In genomic region chr2:155386534-155386899, GRCm38 (mm10) we compare ENCODE assay signal across 9 mouse cellular contexts. TPM values are rescaled to one million over a fixed set of nuclear protein-coding genes. Genes with fewer than 3 reads are reported as not detected.
A peak's percentile ranks its signal among the peaks of the same experiment; 100 is the strongest.
DNase-seq lines count a peak whose midpoint lies in the region; ATAC-seq and TF ChIP-seq lines count a peak whose summit lies in the region.
"Had no signal": no experiment of that assay in that cellular context is flagged by ENCODE, and none has a peak within 500 bp of the region (broad histone marks: within the 10 kb centered on the region; RNA-seq: fewer than 3 reads in every experiment).

No protein-coding gene starts in this region.

- H3K9ac ChIP-seq in intestine, embryonic 14.5 days (ENCODE audit: low read length), result no peak overlapping the region
- H3K9ac ChIP-seq in intestine, embryonic 15.5 days, result no peak overlapping the region
- H3K9ac ChIP-seq in intestine, postnatal 0 days (ENCODE audit: low read depth, low read length), result no peak overlapping the region
- H3K9ac ChIP-seq: liver, embryonic 14.5 days had no signal

- peaks cover 9% of the 10 kb centered on the region for H3K4me1 ChIP-seq in intestine, embryonic 14.5 days (replicated peaks; ENCODE audit: control insufficient read depth, insufficient read depth, low read length)
- peaks cover 12% of the 10 kb centered on the region; the same call in 1 of the 2 replicates for H3K4me1 ChIP-seq in intestine, embryonic 15.5 days (replicated peaks)
- peaks cover 41% of the 10 kb centered on the region for H3K4me1 ChIP-seq in forebrain, embryonic 10.5 days
- H3K4me1 ChIP-seq in limb, embryonic 10.5 days, result peaks cover 25% of the 10 kb centered on the region
- H3K4me1 ChIP-seq in lung, adult 2 months (ENCODE audit: control insufficient read depth, insufficient read depth, low read length), result peaks cover 6% of the 10 kb centered on the region
- H3K4me1 ChIP-seq in intestine, postnatal 0 days (replicated peaks; ENCODE audit: control insufficient read depth, insufficient read depth, low read length), result peaks cover 13% of the 10 kb centered on the region

- no peak for TF ChIP-seq POLR2A in brain, embryonic 14.5 days (IDR thresholded peaks at IDR 0.05; ENCODE audit: borderline replicate concordance, extremely low read depth, insufficient read depth, insufficient read length, poor library complexity, severe bottlenecking)
- TF ChIP-seq POLR2A in lung, adult 2 months (IDR thresholded peaks at IDR 0.05; ENCODE audit: borderline replicate concordance, extremely low read depth, low read depth, low read length), result no peak

- H3K27ac ChIP-seq in intestine, embryonic 14.5 days (ENCODE audit: low read depth), result no peak overlapping the region
- no peak overlapping the region for H3K27ac ChIP-seq in intestine, embryonic 15.5 days
- 0 out of 2 replicates have a peak overlapping the region, but pooled peaks have one; percentile 35 for H3K27ac ChIP-seq in forebrain, embryonic 10.5 days
- H3K27ac ChIP-seq in limb, embryonic 10.5 days, result 0 out of 2 replicates have a peak overlapping the region, but pooled peaks have one; percentile 2
- H3K27ac ChIP-seq in intestine, postnatal 0 days (ENCODE audit: low read depth, low read length), result no peak overlapping the region
- H3K27ac ChIP-seq: liver, embryonic 14.5 days had no signal

- H3K4me2 ChIP-seq in intestine, embryonic 14.5 days (ENCODE audit: low read length), result no peak overlapping the region
- H3K4me2 ChIP-seq in intestine, embryonic 15.5 days (replicated peaks), result no peak overlapping the region
- no peak overlapping the region for H3K4me2 ChIP-seq in intestine, postnatal 0 days (replicated peaks; ENCODE audit: low read depth)

- no peak overlapping the region for H3K4me3 ChIP-seq in intestine, embryonic 14.5 days (ENCODE audit: low read depth, low read length)
- no peak overlapping the region for H3K4me3 ChIP-seq in intestine, embryonic 15.5 days (replicated peaks)
- peak overlapping the region; percentile 27; the same call in 1 of the 2 replicates for H3K4me3 ChIP-seq in forebrain, embryonic 10.5 days
- H3K4me3 ChIP-seq in limb, embryonic 10.5 days, result no peak overlapping the region; the same call in 1 of the 2 replicates
- H3K4me3 ChIP-seq in lung, adult 2 months (replicated peaks; ENCODE audit: extremely low read depth, low read depth, low read length), result no peak overlapping the region
- no peak overlapping the region for H3K4me3 ChIP-seq in intestine, postnatal 0 days (ENCODE audit: low read depth, low read length)

- H3K27me3 ChIP-seq in intestine, embryonic 14.5 days (replicated peaks; ENCODE audit: control insufficient read depth, insufficient read depth, low read length), result no peaks in the 10 kb centered on the region
- no peaks in the 10 kb centered on the region for H3K27me3 ChIP-seq in intestine, embryonic 15.5 days (replicated peaks)
- H3K27me3 ChIP-seq in forebrain, embryonic 10.5 days (ENCODE audit: poor library complexity, severe bottlenecking), result peaks cover 26% of the 10 kb centered on the region
- H3K27me3 ChIP-seq in limb, embryonic 10.5 days (ENCODE audit: low read depth, poor library complexity, severe bottlenecking), result peaks cover 22% of the 10 kb centered on the region
- no peaks in the 10 kb centered on the region for H3K27me3 ChIP-seq in intestine, postnatal 0 days (replicated peaks; ENCODE audit: control insufficient read depth, insufficient read depth, low read length)

- WGBS in intestine, embryonic 14.5 days, result 28% methylated on average over 27 of the region's 27 CpGs
- 28% methylated on average over 27 of the region's 27 CpGs for WGBS in intestine, embryonic 15.5 days
- WGBS in forebrain, embryonic 10.5 days, result 12% methylated on average over 27 of the region's 27 CpGs
- WGBS in limb, embryonic 10.5 days, result 10% methylated on average over 27 of the region's 27 CpGs
- 43% methylated on average over 27 of the region's 27 CpGs for WGBS in lung, adult 2 months
- WGBS in intestine, postnatal 0 days, result 33% methylated on average over 26 of the region's 27 CpGs

- H3K9me3 ChIP-seq in intestine, embryonic 14.5 days (ENCODE audit: control insufficient read depth, low read length), result no peaks in the 10 kb centered on the region
- H3K9me3 ChIP-seq in intestine, embryonic 15.5 days, result no peaks in the 10 kb centered on the region
- no peaks in the 10 kb centered on the region for H3K9me3 ChIP-seq in forebrain, embryonic 10.5 days
- no peaks in the 10 kb centered on the region for H3K9me3 ChIP-seq in limb, embryonic 10.5 days (replicated peaks)
- H3K9me3 ChIP-seq in intestine, postnatal 0 days (ENCODE audit: control insufficient read depth), result no peaks in the 10 kb centered on the region

- ATAC-seq in intestine, embryonic 14.5 days (replicated peaks; ENCODE audit: low FRiP score, low TSS enrichment, low read depth), result no peak
- ATAC-seq in intestine, embryonic 15.5 days, result no peak
- no peak for ATAC-seq in intestine, postnatal 0 days

- peak; percentile 53 for DNase-seq in intestine, embryonic 14.5 days (ENCODE audit: low spot score)
- DNase-seq in brain, embryonic 14.5 days (ENCODE audit: low read depth), result peak; percentile 34
- peak; percentile 17 for DNase-seq in forebrain, embryonic 10.5 days (ENCODE audit: extremely low spot score, low spot score)
- DNase-seq in limb, embryonic 10.5 days (ENCODE audit: low spot score), result no peak
- peak; percentile 4 for DNase-seq in thymus, postnatal 25 days
- DNase-seq in lung, adult 2 months, result no peak

- TF ChIP-seq CTCF in brain, embryonic 14.5 days (IDR thresholded peaks at IDR 0.05; ENCODE audit: borderline replicate concordance, extremely low read depth, insufficient read depth, insufficient read length), result no peak
- no peak for TF ChIP-seq CTCF in lung, adult 2 months (IDR thresholded peaks at IDR 0.05; ENCODE audit: insufficient read depth, low read length)
- no peak for TF ChIP-seq CTCF in intestine, postnatal 0 days (IDR thresholded peaks at IDR 0.05; ENCODE audit: low read depth)

- H3K36me3 ChIP-seq in intestine, embryonic 14.5 days (ENCODE audit: control insufficient read depth, insufficient read depth, low read length), result peaks cover 37% of the 10 kb centered on the region
- peaks cover 3% of the 10 kb centered on the region; the same call in 1 of the 2 replicates for H3K36me3 ChIP-seq in intestine, embryonic 15.5 days
- H3K36me3 ChIP-seq in forebrain, embryonic 10.5 days (replicated peaks), result peaks cover 66% of the 10 kb centered on the region
- H3K36me3 ChIP-seq in limb, embryonic 10.5 days, result peaks cover 61% of the 10 kb centered on the region
- peaks cover 55% of the 10 kb centered on the region for H3K36me3 ChIP-seq in intestine, postnatal 0 days (ENCODE audit: control insufficient read depth, insufficient read depth)

RNA-seq across cellular contexts. Expression of gene Trp53inp2, which starts 5.7 kb away (rescaled TPM):
- polyA plus RNA-seq in intestine, embryonic 14.5 days (2014; fragmentation: Nextera tagmentation; extraction: Ambion mirVana), result 16.9 and 17.6 TPM in 2 replicates
- 18.4 and 19.1 TPM in 2 replicates for polyA plus RNA-seq in intestine, embryonic 15.5 days (2015; fragmentation: Nextera tagmentation; extraction: Ambion mirVana)
- polyA plus RNA-seq in brain, embryonic 14.5 days (2012; rRNA removed), result 145 and 159 TPM in 2 replicates
- polyA plus RNA-seq in forebrain, embryonic 10.5 days (2016; fragmentation: Nextera tagmentation; extraction: Ambion mirVana), result 28.9 and 33.7 TPM in 2 replicates
- polyA plus RNA-seq in limb, embryonic 10.5 days (2016; fragmentation: Nextera tagmentation; extraction: Ambion mirVana), result 15.2 and 23.5 TPM in 2 replicates
- 184 and 237 TPM in 2 replicates for polyA plus RNA-seq in lung, adult 2 months (2012; rRNA removed)
- 32.9 and 33.7 TPM in 2 replicates for polyA plus RNA-seq in intestine, postnatal 0 days (2015; fragmentation: Nextera tagmentation; extraction: Ambion mirVana)

RNA-seq across cellular contexts. Expression of gene Pigu, which starts 29.3 kb away (rescaled TPM):
- polyA plus RNA-seq in intestine, embryonic 14.5 days (2014; fragmentation: Nextera tagmentation; extraction: Ambion mirVana), result 60.2 and 64.6 TPM in 2 replicates
- 57.1 and 60.1 TPM in 2 replicates for polyA plus RNA-seq in intestine, embryonic 15.5 days (2015; fragmentation: Nextera tagmentation; extraction: Ambion mirVana)
- polyA plus RNA-seq in brain, embryonic 14.5 days (2012; rRNA removed), result 62.0 and 71.9 TPM in 2 replicates
- polyA plus RNA-seq in forebrain, embryonic 10.5 days (2016; fragmentation: Nextera tagmentation; extraction: Ambion mirVana), result 52.6 and 56.5 TPM in 2 replicates
- 51.7 and 53.9 TPM in 2 replicates for polyA plus RNA-seq in limb, embryonic 10.5 days (2016; fragmentation: Nextera tagmentation; extraction: Ambion mirVana)
- polyA plus RNA-seq in lung, adult 2 months (2012; rRNA removed), result 33.3 and 42.4 TPM in 2 replicates
- 29.6 and 31.5 TPM in 2 replicates for polyA plus RNA-seq in intestine, postnatal 0 days (2015; fragmentation: Nextera tagmentation; extraction: Ambion mirVana)

Comparison
In these comparisons a context has a peak if more than half of its experiments do, and no peak if none do; other contexts are left out.
1. DNase-seq: peak in intestine, embryonic 14.5 days (single experiment), brain, embryonic 14.5 days (single experiment), forebrain, embryonic 10.5 days (single experiment) and thymus, postnatal 25 days (single experiment); none in limb, embryonic 10.5 days (single experiment) and lung, adult 2 months (single experiment).
2. H3K27ac ChIP-seq: peak in forebrain, embryonic 10.5 days (single experiment) and limb, embryonic 10.5 days (single experiment); none in intestine, embryonic 14.5 days (single experiment), intestine, embryonic 15.5 days (single experiment) and intestine, postnatal 0 days (single experiment).